Mouse (Mus musculus): ENCODE results near the gene Pramef8. TPM values are rescaled to one million over a fixed set of nuclear protein-coding genes. Genes with fewer than 3 reads are reported as not detected.
A peak's percentile ranks its signal among the peaks of the same experiment; 100 is the strongest.

Gene Pramef8
- polyA plus RNA-seq (2016; fragmentation: Nextera tagmentation; extraction: Ambion mirVana) = 16.4 and 17.2 TPM in 2 replicates

DNA sequence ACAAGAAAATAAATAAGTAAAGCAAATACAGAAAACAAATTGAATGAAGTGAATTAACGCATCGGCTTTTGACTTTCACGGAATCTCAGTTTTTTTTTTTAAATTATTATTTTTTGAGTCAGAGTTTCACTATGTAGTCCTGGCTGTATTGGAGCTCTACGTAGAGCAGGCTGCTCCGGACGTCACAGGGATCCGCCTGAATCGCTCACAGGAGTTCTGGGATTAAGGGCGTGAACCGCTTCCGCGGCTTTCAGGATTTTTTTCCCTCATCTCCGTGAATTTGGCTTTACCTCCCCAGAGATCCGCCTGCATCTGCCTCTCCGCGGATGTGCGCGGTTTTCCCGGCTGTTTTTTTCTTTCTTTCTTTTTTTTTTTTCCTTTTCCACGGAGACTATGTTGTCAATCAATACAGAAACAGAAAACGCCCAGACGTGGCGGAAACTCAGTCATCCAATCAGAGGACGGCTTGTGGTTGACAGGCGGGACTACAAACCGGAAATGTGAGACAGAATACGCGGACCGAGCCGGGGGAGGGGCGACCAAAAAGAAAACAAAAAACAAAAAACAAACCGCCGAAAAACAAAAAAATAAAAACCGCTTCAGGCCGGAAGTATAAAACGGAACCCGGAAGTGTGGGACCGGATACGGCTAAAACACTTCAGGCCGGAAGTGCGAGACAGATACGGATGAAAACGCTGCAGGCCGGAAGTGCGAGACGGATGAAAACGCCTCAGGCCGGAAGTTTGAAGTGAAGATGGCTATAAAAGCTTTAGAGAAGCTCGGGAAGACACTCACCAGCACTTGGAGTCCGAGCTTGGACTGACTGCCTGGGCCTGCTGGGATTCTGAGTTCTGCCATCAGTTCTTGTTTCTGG, at the start of gene Pramef8:
Gene Pramef8, plus strand, starts transcription at position 208 of the 874 bp plus-strand sequence.
- DNase-seq (ENCODE audit: extremely low spot score, low spot score) = peak; percentile 88
- H3K27me3 ChIP-seq (ENCODE audit: poor library complexity, severe bottlenecking) = no peaks in the 10 kb centered on the region
- peak within 1 kb of the TSS; percentile 66 for H3K4me3 ChIP-seq
- H3K27ac ChIP-seq = peak within 1 kb of the TSS; percentile 89
- WGBS = under 1% methylated on average over 50 of the region's 50 CpGs
- peaks cover 7% of the 10 kb centered on the region; the same call in 1 of the 2 replicates for H3K9me3 ChIP-seq
- peaks cover 7% of the 10 kb centered on the region for H3K4me1 ChIP-seq
- peaks cover 36% of the 10 kb centered on the region for H3K36me3 ChIP-seq (replicated peaks)

DNA sequence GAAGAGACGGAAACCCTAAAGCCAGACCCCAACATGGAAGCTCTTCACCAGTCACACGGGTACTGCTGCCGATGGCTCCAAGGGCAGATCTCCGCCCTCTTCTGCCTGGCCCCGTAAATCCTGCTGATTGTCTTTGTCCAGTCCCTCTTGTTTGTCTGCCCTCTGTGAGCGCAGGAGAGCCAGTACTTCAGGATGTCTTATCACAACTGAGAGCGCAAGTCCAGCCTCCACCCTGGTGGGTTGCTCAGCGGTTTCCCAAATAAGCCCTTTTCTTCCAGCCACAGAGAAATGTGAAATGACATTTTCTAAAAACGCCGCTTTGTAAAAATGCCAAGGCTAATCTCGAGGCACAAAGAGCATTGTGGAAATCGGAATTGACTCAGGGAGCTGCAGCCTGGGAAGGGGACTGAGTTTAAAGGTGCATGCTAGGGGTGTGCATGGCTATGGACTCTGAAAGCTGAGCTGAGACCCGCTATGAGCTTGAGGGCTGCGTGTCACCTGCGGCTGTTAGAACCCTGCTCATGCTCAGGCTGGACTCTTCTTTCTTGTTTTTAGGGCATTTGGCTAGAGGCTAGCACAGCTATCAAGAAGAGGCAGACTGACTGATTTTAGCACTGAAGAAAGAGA, 45.7 kb upstream of the Pramef8 start:
- Histone ChIP-seq H3K4me1 (peaks cover 9% of the 10 kb centered on the region), H3K9me3 (peaks cover 3% of the 10 kb centered on the region; the same call in 1 of the 2 replicates), H3K27ac (peak overlapping the region; percentile 56; the same call in 1 of the 2 replicates), H3K27me3 (ENCODE audit: poor library complexity, severe bottlenecking) (no peaks in the 10 kb centered on the region), H3K36me3 (replicated peaks) (no peaks in the 10 kb centered on the region), H3K4me3 (peak overlapping the region; percentile 5; the same call in 1 of the 2 replicates)
- WGBS = 38% methylated on average over 15 of the region's 15 CpGs
- no peak for DNase-seq (ENCODE audit: extremely low spot score, low spot score)

DNA sequence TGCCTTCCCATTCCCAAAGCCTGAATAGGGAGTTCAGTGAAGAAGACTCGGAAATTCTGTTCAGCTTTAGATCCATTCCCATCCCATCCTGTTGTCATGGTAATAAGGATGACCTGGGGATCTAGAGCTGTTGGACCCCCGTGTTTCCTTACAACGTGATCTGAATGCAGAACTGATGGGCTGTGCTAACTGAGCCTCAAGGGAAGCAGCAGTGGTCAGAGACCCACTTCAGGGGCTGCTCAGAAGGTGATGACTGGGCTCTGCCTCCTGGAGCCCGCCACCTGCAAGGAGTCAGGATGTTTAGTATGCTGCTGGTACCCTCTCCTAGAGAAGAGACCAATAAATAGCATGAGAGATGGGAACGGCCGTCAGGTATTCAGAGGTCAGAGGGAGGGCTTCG, 32.7 kb upstream of the Pramef8 start:
- Histone ChIP-seq H3K36me3 (replicated peaks) (no peaks in the 10 kb centered on the region), H3K27ac (peak overlapping the region; percentile 63; the same call in 1 of the 2 replicates), H3K4me3 (no peak overlapping the region), H3K27me3 (ENCODE audit: poor library complexity, severe bottlenecking) (peaks cover 21% of the 10 kb centered on the region), H3K9me3 (no peaks in the 10 kb centered on the region), H3K4me1 (peaks cover 13% of the 10 kb centered on the region)
- DNase-seq (ENCODE audit: extremely low spot score, low spot score) = no peak
- WGBS = 42% methylated on average over 7 of the region's 7 CpGs

DNA sequence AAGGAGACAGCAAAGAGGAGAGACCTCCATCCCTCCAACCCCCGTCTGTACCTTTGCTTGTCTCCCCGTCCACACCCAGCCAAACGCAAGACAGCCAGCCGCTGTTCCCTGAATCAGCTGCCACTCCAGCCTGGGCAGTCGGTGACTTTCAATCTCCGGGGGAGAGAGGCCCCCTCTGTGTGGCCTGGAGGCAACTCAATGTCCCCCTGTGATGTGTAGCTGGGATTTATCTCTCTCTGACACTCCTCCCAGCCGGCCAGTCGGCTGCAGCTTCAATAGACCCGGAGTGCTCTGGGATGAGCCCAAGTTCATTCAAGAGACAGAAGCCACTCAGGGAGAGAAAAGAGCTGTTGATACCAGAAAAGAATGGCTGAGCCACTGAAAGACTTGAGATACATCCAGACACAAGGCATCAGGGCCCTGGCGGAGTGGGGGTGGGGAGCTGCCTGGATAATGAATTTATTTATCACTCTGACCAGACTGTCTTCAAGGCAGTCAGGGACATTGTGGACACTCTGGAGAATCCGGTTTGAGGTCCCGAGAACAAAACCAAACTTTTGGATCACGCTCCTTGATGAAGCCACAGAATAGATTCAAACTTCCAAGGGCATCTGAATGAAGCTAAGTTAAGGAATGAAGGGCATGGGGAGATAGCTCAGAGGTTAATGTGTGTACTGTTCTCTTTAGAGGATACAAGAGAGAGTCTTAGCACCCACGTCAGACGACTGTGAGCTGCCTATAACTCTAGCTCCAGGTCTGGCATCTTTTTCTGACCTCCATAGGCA, 32.1 kb upstream of the Pramef8 start:
- peaks cover 13% of the 10 kb centered on the region for H3K4me1 ChIP-seq
- no peak overlapping the region for H3K4me3 ChIP-seq
- H3K36me3 ChIP-seq (replicated peaks) = no peaks in the 10 kb centered on the region
- peaks cover 21% of the 10 kb centered on the region for H3K27me3 ChIP-seq (ENCODE audit: poor library complexity, severe bottlenecking)
- peak; percentile 16 for DNase-seq (ENCODE audit: extremely low spot score, low spot score)
- 36% methylated on average over 15 of the region's 15 CpGs for WGBS
- peak overlapping the region; percentile 63; the same call in 1 of the 2 replicates for H3K27ac ChIP-seq
- no peaks in the 10 kb centered on the region for H3K9me3 ChIP-seq

DNA sequence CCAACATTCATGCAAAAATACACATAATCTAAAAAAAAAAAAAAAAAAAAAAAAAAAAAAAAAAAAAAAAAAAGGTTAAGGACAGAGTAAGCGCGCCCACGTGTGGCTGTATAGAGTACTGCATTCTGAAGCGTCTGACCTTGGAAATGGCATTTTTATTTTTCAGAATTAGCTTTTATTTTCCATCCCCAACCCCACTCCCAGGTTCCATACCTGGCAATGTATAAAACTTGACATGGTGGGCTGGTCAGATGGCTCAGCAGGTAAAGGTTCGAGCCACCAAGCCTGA, 31.6 kb upstream of the Pramef8 start:
- Histone ChIP-seq H3K36me3 (replicated peaks) (no peaks in the 10 kb centered on the region), H3K9me3 (no peaks in the 10 kb centered on the region), H3K4me1 (peaks cover 13% of the 10 kb centered on the region), H3K27me3 (ENCODE audit: poor library complexity, severe bottlenecking) (peaks cover 21% of the 10 kb centered on the region), H3K27ac (no peak overlapping the region), H3K4me3 (no peak overlapping the region)
- 2% methylated on average over 5 of the region's 5 CpGs for WGBS
- DNase-seq (ENCODE audit: extremely low spot score, low spot score) = peak; percentile 26

DNA sequence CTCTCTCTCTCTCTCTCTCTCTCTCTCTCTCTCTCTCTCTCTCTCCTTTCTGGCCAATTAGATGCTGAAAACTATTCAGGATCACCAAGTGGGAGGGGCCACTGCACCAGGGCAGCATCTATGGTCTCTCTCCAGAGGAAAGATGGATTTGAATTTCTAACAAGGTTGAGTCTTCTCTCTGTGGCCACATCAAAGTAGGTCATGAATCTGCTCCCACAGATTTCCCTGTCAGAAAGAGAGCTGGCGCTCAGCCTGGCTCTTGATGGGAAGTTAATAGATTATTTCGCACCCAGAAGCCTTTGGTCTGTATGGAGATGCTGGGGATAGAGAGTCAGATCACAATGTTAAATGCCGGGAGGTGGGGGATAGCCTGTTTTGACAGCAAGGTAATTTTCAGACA, 30.1 kb upstream of the Pramef8 start:
- no peak for DNase-seq (ENCODE audit: extremely low spot score, low spot score)
- Histone ChIP-seq H3K4me3 (no peak overlapping the region), H3K27ac (no peak overlapping the region), H3K27me3 (ENCODE audit: poor library complexity, severe bottlenecking) (peaks cover 21% of the 10 kb centered on the region), H3K9me3 (no peaks in the 10 kb centered on the region), H3K36me3 (replicated peaks) (no peaks in the 10 kb centered on the region), H3K4me1 (peaks cover 13% of the 10 kb centered on the region)
- WGBS = 78% methylated on average over 3 of the region's 3 CpGs

DNA sequence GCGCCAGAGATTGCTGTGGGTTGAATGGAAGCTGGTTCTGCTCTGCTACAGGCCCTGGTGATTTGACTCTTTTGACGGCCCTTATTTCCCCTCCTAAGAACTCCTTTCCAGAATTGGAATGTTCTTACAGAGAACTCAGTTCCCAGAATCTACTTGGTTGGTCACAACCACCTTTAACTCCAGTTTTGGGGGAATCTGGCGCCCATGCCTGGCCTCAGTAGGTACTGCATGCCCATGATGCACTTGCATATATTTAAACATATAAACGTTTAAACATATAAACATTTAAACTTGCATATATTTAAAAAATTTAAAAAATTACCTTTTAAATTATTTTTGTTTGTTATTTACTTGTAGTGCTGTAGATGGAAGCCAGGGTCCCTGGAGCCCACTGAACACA, 28.6 kb upstream of the Pramef8 start:
- Histone ChIP-seq H3K27ac (no peak overlapping the region), H3K4me3 (no peak overlapping the region), H3K36me3 (replicated peaks) (no peaks in the 10 kb centered on the region), H3K9me3 (no peaks in the 10 kb centered on the region), H3K4me1 (peaks cover 13% of the 10 kb centered on the region), H3K27me3 (ENCODE audit: poor library complexity, severe bottlenecking) (peaks cover 16% of the 10 kb centered on the region)
- WGBS = 48% methylated on average over 4 of the region's 4 CpGs
- no peak for DNase-seq (ENCODE audit: extremely low spot score, low spot score)

DNA sequence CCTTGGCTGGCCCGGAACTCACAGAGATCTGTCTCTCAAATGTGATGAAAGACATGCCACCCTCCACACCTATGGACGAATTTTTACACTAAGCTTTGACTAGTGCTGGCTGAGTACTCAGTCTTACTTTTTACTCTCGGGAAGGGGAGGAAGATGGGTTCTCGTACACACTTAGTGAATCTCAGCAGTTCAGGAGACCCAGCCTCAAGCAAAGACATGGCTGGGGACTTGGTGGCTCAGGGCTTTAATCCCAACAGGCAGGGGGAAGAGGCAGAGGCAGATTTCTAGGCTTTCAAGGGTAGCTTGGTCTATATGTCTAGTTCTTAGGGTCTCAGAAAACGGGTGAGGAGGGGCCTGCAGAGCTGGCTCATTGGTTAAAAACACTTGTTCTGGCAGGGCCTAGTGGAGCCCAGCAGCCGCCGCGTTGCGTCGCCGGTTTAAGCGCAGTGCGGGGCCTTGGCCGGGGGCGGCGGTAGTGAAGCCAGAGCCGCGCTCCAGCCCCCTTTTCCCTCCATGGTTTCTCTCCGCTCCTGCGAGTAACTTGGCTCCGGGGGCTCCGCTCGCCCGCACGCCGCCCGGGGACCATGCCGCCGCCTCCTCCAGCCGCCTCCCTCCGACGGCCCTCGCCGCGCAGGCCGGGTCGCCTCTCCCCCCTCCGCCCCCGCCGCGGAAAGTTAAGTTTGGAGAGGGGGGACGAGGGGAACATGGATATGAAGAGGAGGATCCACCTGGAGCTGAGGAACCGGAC, 23.1 kb upstream of the Pramef8 start:
- WGBS = 8% methylated on average over 43 of the region's 43 CpGs
- Histone ChIP-seq H3K4me1 (0 out of 2 replicates have a peak, but pooled peaks cover 5% of the 10 kb centered on the region), H3K4me3 (peak overlapping the region; percentile 48), H3K36me3 (replicated peaks) (no peaks in the 10 kb centered on the region), H3K27me3 (ENCODE audit: poor library complexity, severe bottlenecking) (peaks cover 5% of the 10 kb centered on the region), H3K27ac (peak overlapping the region; percentile 75), H3K9me3 (peaks cover 4% of the 10 kb centered on the region; the same call in 1 of the 2 replicates)
- peak; percentile 69 for DNase-seq (ENCODE audit: extremely low spot score, low spot score)

DNA sequence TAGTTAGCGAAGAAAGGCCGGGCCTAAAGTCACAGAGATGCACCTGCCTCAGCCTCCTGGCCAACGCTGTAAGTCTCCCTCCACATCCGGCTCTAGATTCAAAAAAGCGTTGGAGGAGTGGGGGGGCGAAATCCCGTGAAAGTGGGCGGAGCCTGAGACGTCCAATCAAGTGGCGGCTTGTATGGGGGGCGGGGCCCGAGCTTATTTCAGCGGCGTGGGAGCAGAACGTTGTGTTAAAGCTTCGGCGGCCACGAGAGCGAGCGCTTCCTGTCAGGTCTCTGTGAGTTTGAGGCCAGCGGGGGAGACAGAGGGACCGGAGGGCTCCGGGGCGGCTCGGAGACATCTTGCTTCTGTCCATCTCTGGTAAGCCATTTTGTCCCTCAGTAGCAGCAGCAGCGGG, 18.0 kb upstream of the Pramef8 start, which contains the start of gene Pramel1:
Gene Pramel1, plus strand, starts transcription at position 248 of the 400 bp plus-strand sequence.
- no peak for DNase-seq (ENCODE audit: extremely low spot score, low spot score)
- WGBS = 80% methylated on average over 26 of the region's 26 CpGs
- Histone ChIP-seq H3K36me3 (replicated peaks) (no peaks in the 10 kb centered on the region), H3K4me3 (no peak within 1 kb of the TSS), H3K4me1 (0 out of 2 replicates have a peak, but pooled peaks cover 1% of the 10 kb centered on the region), H3K9me3 (peaks cover 10% of the 10 kb centered on the region; the same call in 1 of the 2 replicates), H3K27ac (no peak within 1 kb of the TSS), H3K27me3 (ENCODE audit: poor library complexity, severe bottlenecking) (peaks cover 5% of the 10 kb centered on the region)

DNA sequence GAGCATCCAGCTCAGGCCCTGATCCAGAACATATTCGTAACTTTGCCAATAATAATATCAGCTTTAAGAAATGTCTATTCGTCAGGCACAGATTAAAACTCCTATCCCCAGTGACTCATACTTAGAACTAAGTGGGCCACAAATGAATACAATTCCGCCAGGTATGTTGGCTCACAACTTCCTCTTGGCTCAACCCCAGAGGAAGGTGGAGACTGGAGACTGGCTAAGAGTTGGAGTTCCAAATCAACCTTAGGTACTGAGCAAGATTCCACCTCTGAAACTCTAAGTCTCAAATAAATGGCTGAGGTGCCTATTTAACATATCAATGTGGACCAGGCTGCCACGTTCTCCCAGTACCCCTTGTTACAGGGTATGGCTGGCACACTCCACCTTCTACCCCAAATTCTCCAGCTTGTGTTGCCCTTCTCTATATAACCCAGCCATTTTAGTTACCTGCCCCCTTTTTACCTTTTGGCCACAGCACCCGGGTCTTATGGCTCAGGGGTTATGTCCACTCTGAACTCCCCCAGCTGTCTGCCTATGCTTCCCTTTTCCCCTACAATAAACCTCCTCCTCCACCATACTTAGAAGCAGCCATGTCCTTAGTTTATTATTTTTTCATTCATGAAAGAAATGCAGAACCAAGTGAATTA, 534 bp upstream of the Pramef8 start:
- 75% methylated on average over 5 of the region's 5 CpGs for WGBS
- Histone ChIP-seq H3K27ac (peak overlapping the region; percentile 89), H3K4me1 (peaks cover 7% of the 10 kb centered on the region), H3K36me3 (replicated peaks) (peaks cover 28% of the 10 kb centered on the region), H3K27me3 (ENCODE audit: poor library complexity, severe bottlenecking) (no peaks in the 10 kb centered on the region), H3K4me3 (peak overlapping the region; percentile 66), H3K9me3 (peaks cover 7% of the 10 kb centered on the region; the same call in 1 of the 2 replicates)
- no peak for DNase-seq (ENCODE audit: extremely low spot score, low spot score)

DNA sequence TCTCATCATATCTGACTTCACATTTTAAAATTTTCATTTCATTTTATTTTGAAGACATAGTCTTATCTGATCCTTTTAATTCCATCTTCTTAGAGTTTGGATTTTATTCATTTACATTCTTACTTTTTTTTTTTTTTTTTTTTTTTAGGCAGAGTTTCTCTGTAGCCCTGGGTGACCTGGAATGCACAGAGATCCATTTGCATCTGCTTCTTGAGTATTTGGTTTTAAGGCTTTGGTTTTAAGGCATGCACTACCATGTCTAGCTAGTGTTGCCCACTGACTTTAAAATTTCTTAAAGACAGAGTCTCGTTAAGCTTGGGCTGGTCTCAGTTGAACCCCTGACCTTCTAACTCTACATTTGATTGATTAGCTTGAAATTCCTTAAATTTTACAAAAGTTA, 1.4 kb downstream of the Pramef8 start:
- no peaks in the 10 kb centered on the region for H3K27me3 ChIP-seq (ENCODE audit: poor library complexity, severe bottlenecking)
- H3K36me3 ChIP-seq (replicated peaks) = peaks cover 47% of the 10 kb centered on the region
- WGBS = 88% methylated on average over 1 of the region's 1 CpGs
- H3K9me3 ChIP-seq = peaks cover 7% of the 10 kb centered on the region; the same call in 1 of the 2 replicates
- peaks cover 7% of the 10 kb centered on the region for H3K4me1 ChIP-seq
- H3K4me3 ChIP-seq = peak overlapping the region; percentile 66
- no peak overlapping the region for H3K27ac ChIP-seq
- no peak for DNase-seq (ENCODE audit: extremely low spot score, low spot score)

Measured in forebrain, embryonic 10.5 days (tissue).